Mouse (Mus musculus): ENCODE data around the gene Tex30.

DNA sequence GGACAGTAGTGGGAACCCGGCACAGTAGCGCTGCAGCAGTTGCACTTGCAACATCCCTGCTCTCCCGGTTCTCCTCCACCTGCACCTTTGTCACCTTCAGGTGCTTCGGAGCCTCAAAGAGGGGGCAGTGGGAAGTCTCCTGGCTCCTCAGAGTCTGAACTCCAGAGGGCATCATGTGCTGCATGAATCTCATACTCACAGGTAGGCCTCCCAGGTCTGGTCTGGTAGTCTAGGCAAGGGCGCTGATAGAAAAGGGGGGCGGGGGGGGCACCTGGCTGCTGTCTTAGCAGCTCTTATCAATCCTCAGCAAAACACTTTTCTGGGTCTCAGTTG, 17.8 kb upstream of the Tex30 start:
- TF ChIP-seq POLR2A (IDR thresholded peaks at IDR 0.05; ENCODE audit: low read depth, low read length) (no peak), CTCF (IDR thresholded peaks at IDR 0.05; ENCODE audit: extremely low read depth, insufficient read depth, insufficient read length, insufficient replicate concordance) (no peak)

Measured in spleen, adult 2 months (tissue).